Mouse (Mus musculus): Measurements from ENCODE around the gene Igsf9.

Igsf9 gene

DNA sequence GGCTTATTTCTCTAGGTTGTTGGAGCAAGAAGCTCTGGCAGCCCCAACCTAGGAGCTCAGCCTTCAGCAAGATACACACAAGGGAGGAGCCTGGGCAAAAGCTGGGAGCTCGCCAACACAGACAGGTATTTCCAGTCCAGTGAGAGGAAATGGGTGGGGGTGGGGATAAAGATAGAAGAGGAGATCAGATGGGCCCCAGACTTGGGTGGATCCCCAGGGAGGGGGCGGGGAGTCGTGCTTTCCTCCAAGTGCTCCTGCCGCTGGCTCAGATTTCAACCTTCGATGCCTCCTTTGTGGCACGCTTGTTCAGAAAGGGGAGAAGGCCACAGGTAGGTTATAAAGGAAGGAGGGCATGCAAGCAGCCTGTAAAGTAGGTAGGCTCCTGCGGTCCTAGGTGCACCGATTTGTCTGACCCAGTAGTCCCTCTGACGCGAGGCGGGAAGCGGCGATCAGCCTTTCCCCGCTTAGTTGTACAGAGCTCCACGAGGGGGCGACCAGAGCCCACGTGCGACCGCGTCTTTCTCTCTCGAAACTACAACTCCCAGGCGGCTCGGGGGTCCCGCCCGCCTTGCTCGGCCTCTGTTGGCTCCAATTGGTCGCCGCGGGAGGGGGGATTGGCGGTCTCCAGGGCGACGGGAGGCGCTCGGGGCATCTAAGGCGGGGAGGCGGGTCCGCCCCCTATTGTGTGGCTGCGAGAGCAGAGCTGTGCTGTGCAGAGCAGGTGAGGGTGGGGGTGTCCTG lies at the start of gene Igsf9:
TSS of gene Igsf9 (plus strand) at position 249 of the 741 bp plus-strand sequence.
- peak; percentile 92 to 94 for DNase-seq (ENCODE audit: low spot score in 2 of 2)

GRCm38 (mm10) chr1:172431836-172432586 lies 49.6 kb upstream of the Igsf9 start:
- DNase-seq (ENCODE audit: low spot score in 2 of 2): no peak

GRCm38 (mm10) chr1:172432587-172432955 lies 49.0 kb upstream of the Igsf9 start:
- no peak for DNase-seq (ENCODE audit: low spot score in 2 of 2)

GRCm38 (mm10) chr1:172433012-172433850 lies 48.4 kb upstream of the Igsf9 start:
- DNase-seq (ENCODE audit: low spot score in 2 of 2): no peak

GRCm38 (mm10) chr1:172433851-172434165 lies 47.8 kb upstream of the Igsf9 start:
- DNase-seq (ENCODE audit: low spot score in 2 of 2): peak; percentile 47 to 56

DNA sequence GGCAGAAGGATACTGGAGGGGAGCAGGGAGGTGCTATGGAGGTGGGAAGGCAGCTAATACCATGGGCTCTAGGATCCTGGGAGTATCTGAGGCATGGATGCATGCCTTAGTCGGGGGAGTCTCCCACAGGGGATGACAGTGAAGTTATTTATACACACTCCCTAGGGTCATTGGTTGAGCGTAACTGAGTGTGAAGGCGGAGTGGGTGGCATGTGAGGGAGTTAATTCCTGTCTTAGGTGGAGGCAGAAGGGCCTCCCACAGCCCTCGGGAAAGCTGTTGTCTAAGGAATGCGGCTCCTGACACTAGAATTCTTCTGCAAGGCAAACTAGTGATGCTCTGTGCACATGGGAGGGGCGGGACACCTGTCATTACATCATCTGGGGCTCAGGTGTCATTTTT lies 44.8 kb upstream of the Igsf9 start:
- no peak for DNase-seq (ENCODE audit: low spot score in 2 of 2)

GRCm38 (mm10) chr1:172438621-172439020 lies 43.0 kb upstream of the Igsf9 start:
- no peak for DNase-seq (ENCODE audit: low spot score in 2 of 2)

DNA sequence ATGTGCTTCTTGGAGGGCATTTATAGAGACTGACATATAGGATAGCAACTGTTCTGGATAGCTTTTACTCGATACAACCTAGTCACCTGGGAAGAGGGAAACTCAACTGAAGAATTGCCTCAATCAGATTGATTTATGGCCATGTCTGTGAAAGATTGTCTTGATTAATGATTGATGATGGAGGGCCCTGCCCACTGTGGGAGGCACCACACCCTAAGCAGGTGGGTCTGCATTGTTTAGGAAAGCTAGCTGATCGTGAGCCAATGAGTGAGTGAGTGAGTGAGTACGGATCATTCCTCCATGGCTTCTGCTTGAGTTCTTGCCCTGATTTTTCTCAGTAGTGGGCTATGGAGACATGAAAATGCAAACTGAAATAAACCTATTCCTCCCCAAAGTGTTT lies 41.1 kb upstream of the Igsf9 start:
- DNase-seq (ENCODE audit: low spot score in 2 of 2): no peak

- no peak for DNase-seq (ENCODE audit: low spot score in 2 of 2)
Observed at GRCm38 (mm10) chr1:172441935-172442445, 39.6 kb upstream of the Igsf9 start.

GRCm38 (mm10) chr1:172450226-172450625 lies 31.4 kb upstream of the Igsf9 start:
- DNase-seq (ENCODE audit: low spot score in 2 of 2): no peak

- no peak for DNase-seq (ENCODE audit: low spot score in 2 of 2)
Observed at GRCm38 (mm10) chr1:172450848-172451470, 30.6 kb upstream of the Igsf9 start.

- DNase-seq (ENCODE audit: low spot score in 2 of 2): no peak
Observed at GRCm38 (mm10) chr1:172452911-172453310, 28.7 kb upstream of the Igsf9 start.

DNA sequence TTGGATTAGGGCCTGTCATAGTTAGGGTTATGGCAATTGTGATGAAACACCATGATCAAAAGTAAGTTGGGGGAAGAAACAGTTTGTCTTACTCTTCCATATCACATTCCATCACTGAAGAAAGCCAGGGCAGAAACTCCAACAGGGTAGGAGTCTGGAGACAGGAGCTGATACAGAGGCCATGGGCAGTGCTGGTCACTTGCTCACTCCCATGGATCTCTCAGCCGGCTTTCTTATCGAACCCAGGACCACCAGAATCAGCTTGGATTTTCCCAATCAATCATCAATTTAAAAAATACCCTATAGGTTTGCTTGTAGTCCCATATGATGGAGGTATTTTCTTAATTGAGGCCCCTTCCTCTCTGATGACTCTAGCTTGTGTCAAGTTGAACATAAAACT lies 27.8 kb upstream of the Igsf9 start:
- DNase-seq (ENCODE audit: low spot score in 2 of 2): no peak

DNA sequence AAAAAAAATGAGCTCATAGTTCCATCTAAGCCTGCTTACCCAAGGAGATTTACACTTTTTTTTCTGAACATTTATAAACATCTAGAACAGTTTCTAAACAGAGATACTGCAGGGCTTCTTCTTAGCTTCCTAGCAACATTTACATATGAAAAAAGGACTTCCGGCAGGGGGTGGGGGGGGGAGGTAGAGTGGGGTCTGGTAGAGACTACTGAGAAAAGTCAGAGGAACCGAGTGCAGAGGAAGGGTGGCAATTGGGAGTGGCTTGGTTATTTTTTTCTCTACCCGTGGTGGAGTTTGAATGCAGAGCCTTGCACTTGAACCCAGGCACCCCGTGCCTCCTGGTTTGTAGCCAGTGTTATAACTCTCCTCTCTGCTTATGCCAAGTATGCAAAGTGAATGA lies 26.2 kb upstream of the Igsf9 start:
- DNase-seq (ENCODE audit: low spot score in 2 of 2): peak; percentile 48 to 52

- DNase-seq (ENCODE audit: low spot score in 2 of 2): peak; percentile 26 to 29
Observed at GRCm38 (mm10) chr1:172456001-172456677, 25.4 kb upstream of the Igsf9 start.

DNA sequence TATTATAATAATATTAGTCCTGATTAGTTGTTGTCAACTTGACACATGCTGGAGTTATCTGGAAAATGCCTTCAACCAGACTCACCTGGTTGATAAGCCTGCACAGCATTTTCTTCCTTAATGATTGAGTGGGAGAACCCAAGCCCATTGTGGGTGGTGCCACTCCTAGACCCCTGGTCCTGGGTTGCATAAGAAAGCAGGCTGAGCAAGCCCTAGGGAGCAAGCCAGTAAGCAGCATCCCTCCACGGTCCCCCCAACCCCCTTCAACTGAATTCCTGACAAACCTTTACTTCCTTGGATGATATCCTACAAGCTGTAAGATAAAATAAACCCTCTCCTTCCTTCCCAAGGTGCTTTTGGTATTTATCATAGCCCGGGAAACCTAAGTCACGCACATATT lies 24.4 kb upstream of the Igsf9 start:
- DNase-seq (ENCODE audit: low spot score in 2 of 2): no peak

DNA sequence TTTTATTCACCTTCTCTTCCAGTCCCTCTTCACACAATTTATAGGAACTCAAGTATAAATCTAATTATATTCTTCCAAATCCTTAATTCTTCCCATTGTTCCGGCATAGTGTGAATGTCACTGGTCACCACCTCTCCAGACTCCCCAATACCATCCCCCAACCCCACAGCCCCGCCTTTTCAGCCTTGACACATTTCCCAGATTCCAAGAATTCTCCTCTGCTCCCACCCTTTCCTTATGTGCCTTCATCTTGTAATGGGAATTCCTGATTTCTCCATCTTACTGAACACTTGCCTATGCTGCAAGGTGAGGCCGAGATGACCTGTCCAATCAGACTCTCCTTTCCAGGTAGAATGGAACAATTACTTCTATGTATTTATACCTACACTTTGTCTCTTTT lies 23.5 kb upstream of the Igsf9 start:
- no peak for DNase-seq (ENCODE audit: low spot score in 2 of 2)

DNA sequence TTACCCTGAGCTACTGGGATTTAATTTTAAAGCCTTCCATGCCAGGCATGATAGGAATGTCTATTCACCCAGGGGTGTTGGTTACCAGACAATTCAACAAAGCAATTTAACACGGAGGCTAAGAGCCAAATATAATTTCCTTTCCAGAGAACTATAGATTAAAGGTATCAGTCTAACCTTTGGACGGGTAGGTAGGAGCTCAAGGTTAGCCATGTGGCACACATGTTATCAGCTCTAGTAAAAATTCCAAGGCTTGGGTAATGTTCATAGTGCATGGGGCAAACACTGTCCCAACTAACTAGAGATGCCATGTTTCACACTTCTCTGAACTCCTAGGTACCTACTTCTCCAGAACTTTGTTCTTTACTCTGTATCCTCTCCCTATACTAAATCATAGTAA lies 20.0 kb upstream of the Igsf9 start:
- DNase-seq (ENCODE audit: low spot score in 2 of 2): no peak

- DNase-seq (ENCODE audit: low spot score in 2 of 2): no peak
Observed at GRCm38 (mm10) chr1:172462534-172462933, 19.1 kb upstream of the Igsf9 start.

DNA sequence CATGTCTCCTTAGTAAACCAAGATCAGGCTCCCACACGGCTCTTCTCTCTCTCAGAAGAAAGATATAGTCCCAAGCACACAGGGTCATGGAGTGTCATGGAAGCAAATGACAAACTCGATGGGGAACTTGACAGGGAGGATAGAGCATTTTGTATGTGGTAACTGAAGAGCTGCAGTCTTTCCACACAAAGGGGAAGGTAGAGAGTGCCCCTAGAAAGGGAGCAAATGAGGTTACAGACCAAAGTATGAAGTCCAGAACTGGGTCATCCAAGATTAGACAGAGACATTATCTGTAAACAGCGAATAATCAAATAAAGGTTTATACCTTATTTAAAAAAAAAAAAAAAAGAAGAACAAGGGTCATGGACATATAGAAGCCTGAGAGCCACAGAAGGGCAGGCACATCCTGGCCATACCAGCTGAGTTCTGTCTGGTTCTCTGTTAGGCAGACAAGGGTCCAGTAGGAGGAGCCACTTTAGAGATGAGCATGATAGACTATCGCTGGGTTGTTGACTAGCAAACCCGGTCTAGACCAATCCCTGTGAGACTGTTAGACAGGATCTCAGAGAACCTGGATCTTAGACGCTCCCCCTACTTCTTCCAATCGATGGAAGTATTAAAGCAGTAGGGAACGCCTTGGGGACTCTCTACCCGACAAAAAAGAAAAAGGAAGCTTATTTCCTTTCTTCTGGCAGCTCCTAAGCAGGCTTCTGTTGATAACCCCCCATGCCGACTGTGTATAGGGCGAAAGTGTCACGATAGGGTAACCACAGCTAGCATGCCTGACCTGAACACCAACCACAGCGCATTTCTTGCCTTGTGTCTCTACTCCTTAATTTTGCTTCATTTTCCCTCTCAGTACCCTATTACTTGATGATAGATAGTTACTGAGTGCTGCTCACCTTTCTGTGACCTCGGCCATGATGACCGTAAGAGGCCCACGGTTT lies 17.9 kb upstream of the Igsf9 start:
- no peak for DNase-seq (ENCODE audit: low spot score in 2 of 2)
